Mouse (Mus musculus): Measurements from ENCODE around the gene Txk.

- TF ChIP-seq POLR2A (IDR thresholded peaks at IDR 0.05; ENCODE audit: insufficient read depth, low read depth, low read length): no peak
- TF ChIP-seq CTCF (IDR thresholded peaks at IDR 0.05; ENCODE audit: insufficient read depth, low read depth, low read length): no peak
These were observed 42.6 kb downstream of the Txk start for GRCm38 (mm10) chr5:72709976-72710375.

Measured in olfactory bulb, adult 2 months (tissue).